Mouse (Mus musculus): ENCODE measurements at regions not wholly inside any gene's neighbourhood (a gene's known extent, or its start where the extent isn't known, plus 50 kb on each side); places are given as distances from the start of the nearest gene placed in this dataset.

GRCm38 (mm10) chr11:114579986-114580385, 88.3 kb upstream of the Rpl38 start:
- TF ChIP-seq CTCF (conservative IDR thresholded peaks at IDR 0.05 in 1 of 2, IDR thresholded peaks at IDR 0.05 in 1 of 2; ENCODE audit: low read depth in 2 of 2, low read length in 2 of 2) (no peak), USF1 (IDR thresholded peaks at IDR 0.05; ENCODE audit: low read depth, low read length) (no peak), MAZ (IDR thresholded peaks at IDR 0.05; ENCODE audit: low read depth, low read length) (no peak), ZNF384 (IDR thresholded peaks at IDR 0.05; ENCODE audit: low read depth, low read length) (no peak)

Measured in CH12.LX (cell line).